Mouse (Mus musculus): ENCODE data around the gene Ank3. TPM values are rescaled to one million over a fixed set of nuclear protein-coding genes. Genes with fewer than 3 reads are reported as not detected.

Gene Ank3
- total and polyA plus RNA-seq, 2 experiments from 2014 or later, result 56.7 to 267 TPM

DNA sequence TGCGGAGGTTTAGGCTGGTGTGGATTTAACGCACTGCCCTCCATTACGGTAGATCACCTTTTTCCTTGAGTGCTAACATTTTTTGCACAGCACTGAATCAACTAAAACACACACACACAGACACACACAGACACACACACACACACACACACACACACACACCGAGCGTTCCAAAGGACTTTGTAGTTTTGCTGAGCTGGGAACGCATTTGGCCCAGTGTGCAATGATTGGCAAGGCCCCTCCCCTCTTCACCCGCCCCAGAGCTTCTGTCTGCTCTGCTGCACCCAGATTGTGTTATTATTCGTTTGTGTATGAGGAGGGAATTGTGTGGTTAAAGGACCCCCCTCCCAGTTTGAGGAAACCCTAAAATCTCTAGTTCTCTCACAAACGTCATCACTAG, 176.3 kb downstream of the Ank3 start:
- no peaks in the 10 kb centered on the region for H3K9me3 ChIP-seq (ENCODE audit: low read length)
- WGBS, result 25% methylated on average over 9 of the region's 9 CpGs
- H3K27ac ChIP-seq (ENCODE audit: low read depth, low read length), result no peak overlapping the region
- DNase-seq (no peak), ATAC-seq (0 out of 2 replicates have a peak, but pooled peaks have one; percentile 12)
- H3K27me3 ChIP-seq (ENCODE audit: insufficient read depth, low read length), result no peaks in the 10 kb centered on the region
- H3K9ac ChIP-seq, result no peak overlapping the region
- H3K4me2 ChIP-seq (ENCODE audit: low read depth), result no peak overlapping the region
- TF ChIP-seq CTCF (IDR thresholded peaks at IDR 0.05; ENCODE audit: low read depth), result no peak
- peaks cover 13% of the 10 kb centered on the region for H3K4me1 ChIP-seq (ENCODE audit: insufficient read depth)
- no peak overlapping the region for H3K4me3 ChIP-seq (ENCODE audit: low read depth, low read length)
- H3K36me3 ChIP-seq (ENCODE audit: insufficient read depth), result no peaks in the 10 kb centered on the region

DNA sequence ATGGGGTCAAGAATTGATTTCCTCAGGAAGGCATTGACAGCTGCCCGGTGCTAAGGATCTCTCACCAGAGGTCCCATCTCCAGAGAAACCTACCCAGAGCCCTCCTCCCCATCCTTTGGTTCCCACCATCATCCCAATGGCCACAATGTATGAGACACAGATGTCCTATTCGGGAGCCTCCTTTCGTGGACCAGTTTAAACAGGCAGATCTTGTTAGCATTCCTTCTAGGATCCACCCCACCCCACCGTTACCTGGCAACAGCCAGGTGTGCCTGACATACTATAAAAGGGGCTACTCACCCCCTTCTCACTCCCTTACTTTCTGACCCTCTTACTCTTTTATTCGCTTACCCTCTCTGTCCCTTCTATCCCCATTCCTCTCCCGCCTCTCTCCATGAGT, 176.9 kb downstream of the Ank3 start:
- Histone ChIP-seq H3K9ac (no peak overlapping the region), H3K27ac (ENCODE audit: low read depth, low read length) (no peak overlapping the region), H3K9me3 (ENCODE audit: low read length) (no peaks in the 10 kb centered on the region), H3K4me1 (ENCODE audit: insufficient read depth) (peaks cover 13% of the 10 kb centered on the region), H3K4me2 (ENCODE audit: low read depth) (no peak overlapping the region), H3K27me3 (ENCODE audit: insufficient read depth, low read length) (no peaks in the 10 kb centered on the region), H3K4me3 (ENCODE audit: low read depth, low read length) (no peak overlapping the region), H3K36me3 (ENCODE audit: insufficient read depth) (no peaks in the 10 kb centered on the region)
- TF ChIP-seq CTCF (IDR thresholded peaks at IDR 0.05; ENCODE audit: low read depth), result no peak
- WGBS, result 63% methylated on average over 6 of the region's 6 CpGs
- DNase-seq (no peak), ATAC-seq (no peak)

DNA sequence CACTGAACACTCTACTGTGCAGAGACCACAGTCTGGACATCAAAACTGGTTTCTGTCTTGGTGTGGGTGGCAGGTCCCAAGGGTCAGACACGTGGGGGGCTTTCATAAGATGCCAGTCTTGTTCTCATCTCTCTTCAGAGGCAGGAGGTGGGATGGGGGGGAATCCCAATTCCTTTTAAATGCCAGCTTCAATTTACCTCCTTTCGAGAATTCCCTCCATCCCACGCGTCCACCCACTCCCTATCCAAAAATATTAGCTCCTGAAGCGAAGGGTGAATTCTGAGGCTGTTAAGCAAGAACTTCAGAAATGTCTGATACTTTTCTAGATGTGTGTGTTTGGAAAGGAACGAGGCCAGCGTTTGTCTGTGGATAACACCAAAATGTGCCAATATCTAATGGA, 177.7 kb downstream of the Ank3 start:
- H3K4me2 ChIP-seq (ENCODE audit: low read depth), result no peak overlapping the region
- no peak for TF ChIP-seq CTCF (IDR thresholded peaks at IDR 0.05; ENCODE audit: low read depth)
- H3K36me3 ChIP-seq (ENCODE audit: insufficient read depth), result no peaks in the 10 kb centered on the region
- H3K4me1 ChIP-seq (ENCODE audit: insufficient read depth), result peaks cover 13% of the 10 kb centered on the region
- no peak overlapping the region for H3K9ac ChIP-seq
- H3K9me3 ChIP-seq (ENCODE audit: low read length), result no peaks in the 10 kb centered on the region
- no peak for DNase-seq
- H3K27ac ChIP-seq (ENCODE audit: low read depth, low read length), result no peak overlapping the region
- 85% methylated on average over 7 of the region's 7 CpGs for WGBS
- ATAC-seq, result no peak
- H3K4me3 ChIP-seq (ENCODE audit: low read depth, low read length), result no peak overlapping the region
- no peaks in the 10 kb centered on the region for H3K27me3 ChIP-seq (ENCODE audit: insufficient read depth, low read length)

DNA sequence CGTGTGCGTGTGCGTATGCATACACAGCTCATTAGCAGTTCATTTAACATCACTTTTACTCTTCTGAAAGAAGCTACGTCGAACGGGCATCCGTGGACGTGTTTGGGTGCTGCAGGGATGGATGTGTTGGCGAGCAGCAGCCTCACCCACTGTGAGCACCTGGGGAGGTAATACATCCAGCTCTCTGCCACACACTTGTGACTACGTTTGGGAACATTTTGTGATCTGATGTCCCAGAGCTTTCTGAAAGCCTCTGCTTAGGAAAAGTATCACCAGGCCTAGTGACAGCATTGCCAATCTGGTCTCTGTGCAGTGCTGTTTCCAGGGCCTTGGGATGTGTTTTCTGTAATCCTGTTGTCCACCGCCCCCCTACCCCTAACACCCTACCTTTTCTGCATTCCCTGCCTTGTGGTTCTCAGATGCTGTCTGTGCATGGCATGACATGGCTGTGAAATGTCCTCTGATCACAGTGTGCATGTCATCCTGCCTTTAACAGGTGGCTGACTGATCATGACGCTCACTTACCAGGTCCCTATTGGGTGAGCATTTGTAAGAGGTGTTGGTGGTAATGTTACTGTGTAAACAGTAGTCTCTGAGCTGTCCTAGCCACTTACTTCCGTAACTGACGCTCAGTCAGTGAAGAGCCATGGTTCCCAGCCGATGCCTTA, 178.6 kb downstream of the Ank3 start:
- ATAC-seq (no peak), DNase-seq (no peak)
- H3K27ac ChIP-seq (ENCODE audit: low read depth, low read length), result no peak overlapping the region
- TF ChIP-seq CTCF (IDR thresholded peaks at IDR 0.05; ENCODE audit: low read depth), result no peak
- no peak overlapping the region for H3K4me2 ChIP-seq (ENCODE audit: low read depth)
- no peaks in the 10 kb centered on the region for H3K27me3 ChIP-seq (ENCODE audit: insufficient read depth, low read length)
- peaks cover 13% of the 10 kb centered on the region; the same call in 1 of the 2 replicates for H3K4me1 ChIP-seq (ENCODE audit: insufficient read depth)
- no peaks in the 10 kb centered on the region for H3K9me3 ChIP-seq (ENCODE audit: low read length)
- no peak overlapping the region for H3K4me3 ChIP-seq (ENCODE audit: low read depth, low read length)
- 60% methylated on average over 15 of the region's 15 CpGs for WGBS
- H3K9ac ChIP-seq, result no peak overlapping the region; the same call in 1 of the 2 replicates
- H3K36me3 ChIP-seq (ENCODE audit: insufficient read depth), result no peaks in the 10 kb centered on the region

DNA sequence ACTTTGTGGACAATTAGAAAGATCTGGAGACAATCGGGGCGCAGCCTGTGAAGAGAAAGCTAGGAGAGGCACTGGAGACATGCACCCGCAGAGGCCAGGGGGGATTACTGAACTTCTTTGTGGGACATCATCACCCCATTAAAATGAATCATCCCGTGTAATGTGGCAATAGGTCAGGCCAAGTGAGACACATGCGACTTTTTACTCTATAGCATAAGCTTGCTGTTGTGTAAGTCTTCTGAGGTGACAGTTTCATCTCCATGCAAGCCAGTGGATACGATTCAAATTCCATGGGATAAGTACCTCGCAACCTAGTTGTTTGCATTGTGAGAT, 179.1 kb downstream of the Ank3 start:
- 81% methylated on average over 7 of the region's 7 CpGs for WGBS
- no peak for ATAC-seq
- Histone ChIP-seq H3K9ac (no peak overlapping the region), H3K4me1 (ENCODE audit: insufficient read depth) (peaks cover 13% of the 10 kb centered on the region; the same call in 1 of the 2 replicates), H3K27ac (ENCODE audit: low read depth, low read length) (no peak overlapping the region), H3K4me3 (ENCODE audit: low read depth, low read length) (no peak overlapping the region), H3K36me3 (ENCODE audit: insufficient read depth) (no peaks in the 10 kb centered on the region), H3K4me2 (ENCODE audit: low read depth) (no peak overlapping the region), H3K27me3 (ENCODE audit: insufficient read depth, low read length) (no peaks in the 10 kb centered on the region), H3K9me3 (ENCODE audit: low read length) (no peaks in the 10 kb centered on the region)
- no peak for DNase-seq
- no peak for TF ChIP-seq CTCF (IDR thresholded peaks at IDR 0.05; ENCODE audit: low read depth)

DNA sequence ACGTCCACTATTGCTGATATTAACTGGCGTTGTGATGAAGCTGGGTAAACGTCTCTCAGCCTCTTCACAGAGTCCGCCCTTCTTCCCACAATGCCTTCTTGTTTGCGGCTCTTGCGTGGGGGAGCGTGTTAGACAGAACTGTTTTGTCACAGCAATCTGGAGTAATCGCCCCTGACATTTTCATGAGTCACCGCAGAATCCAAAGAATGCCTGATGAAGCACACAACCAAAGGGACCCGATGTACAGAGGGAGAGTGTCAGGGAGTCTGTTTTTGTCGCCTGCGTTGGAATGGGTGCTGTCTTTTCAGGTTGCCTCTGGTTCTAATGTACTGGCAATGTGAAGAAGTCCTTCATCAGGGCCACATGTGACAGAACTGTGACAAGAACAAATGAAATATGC, 181.0 kb downstream of the Ank3 start:
- H3K9me3 ChIP-seq (ENCODE audit: low read length), result no peaks in the 10 kb centered on the region
- DNase-seq, result no peak
- no peak overlapping the region for H3K4me2 ChIP-seq (ENCODE audit: low read depth)
- H3K36me3 ChIP-seq (ENCODE audit: insufficient read depth), result 0 out of 2 replicates have a peak, but pooled peaks cover 2% of the 10 kb centered on the region
- H3K27ac ChIP-seq (ENCODE audit: low read depth, low read length), result no peak overlapping the region
- no peak for ATAC-seq
- no peak for TF ChIP-seq CTCF (IDR thresholded peaks at IDR 0.05; ENCODE audit: low read depth)
- H3K9ac ChIP-seq, result no peak overlapping the region
- peaks cover 2% of the 10 kb centered on the region for H3K4me1 ChIP-seq (ENCODE audit: insufficient read depth)
- H3K27me3 ChIP-seq (ENCODE audit: insufficient read depth, low read length), result no peaks in the 10 kb centered on the region
- no peak overlapping the region for H3K4me3 ChIP-seq (ENCODE audit: low read depth, low read length)
- 62% methylated on average over 12 of the region's 12 CpGs for WGBS

DNA sequence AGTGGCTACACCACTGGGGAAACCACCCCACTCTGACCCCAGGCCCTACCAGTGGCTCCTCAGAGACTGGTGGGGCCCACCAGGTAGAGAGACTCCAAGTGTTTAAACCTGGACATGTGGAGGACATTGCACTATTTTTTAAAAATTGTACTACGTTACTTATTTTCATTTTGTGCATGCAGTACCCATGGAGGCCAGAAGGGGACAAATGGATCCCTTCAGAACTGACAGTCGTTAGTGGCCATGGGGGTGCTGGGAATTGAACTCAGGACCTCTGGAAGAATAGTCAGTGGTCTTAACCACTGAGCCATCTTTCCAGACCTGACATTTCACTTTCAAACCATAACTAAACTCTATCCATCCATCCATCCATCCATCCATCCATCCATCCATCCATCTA, 183.0 kb downstream of the Ank3 start:
- 0 out of 2 replicates have a peak, but pooled peaks cover 2% of the 10 kb centered on the region for H3K36me3 ChIP-seq (ENCODE audit: insufficient read depth)
- H3K27me3 ChIP-seq (ENCODE audit: insufficient read depth, low read length), result no peaks in the 10 kb centered on the region
- no peak overlapping the region for H3K9ac ChIP-seq
- no peak overlapping the region for H3K27ac ChIP-seq (ENCODE audit: low read depth, low read length)
- no peaks in the 10 kb centered on the region for H3K9me3 ChIP-seq (ENCODE audit: low read length)
- 92% methylated on average over 2 of the region's 2 CpGs for WGBS
- no peaks in the 10 kb centered on the region; the same call in 1 of the 2 replicates for H3K4me1 ChIP-seq (ENCODE audit: insufficient read depth)
- H3K4me3 ChIP-seq (ENCODE audit: low read depth, low read length), result no peak overlapping the region
- no peak for DNase-seq
- H3K4me2 ChIP-seq (ENCODE audit: low read depth), result no peak overlapping the region
- ATAC-seq, result no peak
- TF ChIP-seq CTCF (IDR thresholded peaks at IDR 0.05; ENCODE audit: low read depth), result 0 out of 2 replicates have a peak, but pooled peaks have one; percentile 14

Measured in forebrain, postnatal 0 days (tissue).